Mouse (Mus musculus) forebrain, embryonic 15.5 days (tissue): ENCODE measurements around the gene Sct. TPM values are rescaled to one million over a fixed set of nuclear protein-coding genes. Genes with fewer than 3 reads are reported as not detected.

Source experiments
- ATAC-seq: fragments of 200-750 bp; cut with Nextera tagmentation; replicated peaks from 2 replicates; pipeline ENCODE4 v1.8.0; 2017; ENCODE audit warnings: mild to moderate bottlenecking, moderate TSS enrichment, moderate library complexity
- H3K27ac ChIP-seq: fragments of 300-500 bp; sonication (generic); replicated peaks from 2 replicates; pipeline ENCODE4 v1.5.1; 2015; ENCODE audit warnings: mild to moderate bottlenecking, inconsistent platforms
- H3K27me3 ChIP-seq: fragments of 300-500 bp; sonication (generic); 2 replicates; pipeline ENCODE4 v1.6.1; 2015; ENCODE audit warnings: inconsistent platforms
- H3K36me3 ChIP-seq: fragments of 300-500 bp; sonication (generic); 2 replicates; pipeline ENCODE4 v1.6.1; 2015; ENCODE audit warnings: mild to moderate bottlenecking, inconsistent platforms
- H3K4me1 ChIP-seq: fragments of 300-500 bp; sonication (generic); 2 replicates; pipeline ENCODE4 v1.6.1; 2015; ENCODE audit warnings: inconsistent platforms
- H3K4me2 ChIP-seq: fragments of 300-500 bp; sonication (generic); replicated peaks from 2 replicates; pipeline ENCODE4 v1.6.1; 2015; ENCODE audit warnings: mild to moderate bottlenecking, inconsistent platforms
- H3K4me3 ChIP-seq: fragments of 300-500 bp; sonication (generic); 2 replicates; pipeline ENCODE4 v1.5.1; 2015; ENCODE audit warnings: mild to moderate bottlenecking, inconsistent platforms
- H3K9ac ChIP-seq: fragments of 300-500 bp; sonication (generic); replicated peaks from 2 replicates; pipeline ENCODE4 v1.6.1; 2015; ENCODE audit warnings: mild to moderate bottlenecking, inconsistent platforms
- H3K9me3 ChIP-seq: fragments of 300-500 bp; sonication (generic); 2 replicates; pipeline ENCODE4 v1.6.1; 2016; ENCODE audit warnings: inconsistent platforms
- WGBS: fragments of 180-500 bp; shearing (Covaris S2); methylation state at CpG from one replicate; pipeline ENCODE4 v1.1.7; 2015; ENCODE audit warnings: mixed read lengths; 5-methylcytosine and 5-hydroxymethylcytosine counted together
- polyA plus RNA-seq: library from polyadenylated mRNA; unstranded; fragments of >200 nt; fragmentation: Nextera tagmentation; extraction: Ambion mirVana; gene quantifications from 2 replicates; pipeline ENCODE4 v1.2.1, GENCODE M21; 2015

Sct gene
- polyA plus RNA-seq, 1 experiment from 2014 or later, result 1.4 TPM

DNA sequence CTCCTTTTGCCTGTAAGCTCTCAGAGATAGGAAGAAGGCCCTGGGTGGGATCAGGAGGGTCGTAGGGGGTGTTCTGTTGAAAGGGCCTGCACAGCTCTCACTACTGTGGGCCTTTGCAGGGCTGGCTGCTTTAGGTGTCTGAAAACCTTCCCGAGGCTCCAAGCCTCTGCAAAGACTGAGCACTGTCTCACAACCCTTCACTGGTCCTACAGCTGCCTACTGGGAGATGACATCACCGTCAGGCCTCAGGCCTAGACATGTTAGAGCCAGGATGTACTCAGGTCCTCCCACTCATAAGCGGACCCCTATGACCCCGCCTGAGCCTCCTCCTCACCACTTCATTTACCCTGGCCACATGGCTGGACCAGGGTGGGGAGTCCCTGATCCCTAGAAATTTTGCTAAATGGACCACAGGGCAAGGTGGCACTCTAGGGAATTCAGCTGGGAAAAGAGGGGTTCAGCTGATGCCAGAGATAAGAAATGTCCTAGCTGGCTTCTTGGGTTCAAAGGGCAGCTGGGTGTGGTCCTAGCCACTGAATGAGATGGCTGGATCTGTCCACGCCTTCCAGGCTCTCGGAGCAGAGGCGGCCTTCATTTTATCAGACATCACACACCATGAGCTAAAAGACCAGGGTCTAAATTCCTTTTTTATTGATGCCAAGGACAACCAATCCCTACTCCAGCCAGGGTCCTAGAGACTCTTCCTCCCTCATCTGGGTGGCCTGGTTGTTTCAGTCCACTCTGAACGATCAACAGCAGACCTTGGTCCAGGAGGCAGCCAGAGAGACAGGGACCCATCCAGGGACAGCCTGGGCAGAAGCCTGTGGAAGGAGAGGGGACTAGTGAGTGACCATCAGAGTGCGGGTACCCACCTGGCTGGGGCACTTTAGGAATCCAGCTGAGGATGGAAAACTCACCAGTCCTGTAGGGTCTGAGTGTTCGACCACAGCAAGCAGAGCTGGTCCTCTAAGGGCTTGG lies 943 bp downstream of the Sct start:
- H3K4me2 ChIP-seq, result peak overlapping the region; percentile 98; the same call in 1 of the 2 replicates
- no peak overlapping the region for H3K9ac ChIP-seq
- WGBS, result 81% methylated on average over 11 of the region's 11 CpGs
- no peak overlapping the region for H3K4me3 ChIP-seq
- ATAC-seq, result no peak
- no peak overlapping the region for H3K27ac ChIP-seq
- H3K36me3 ChIP-seq, result no peaks in the 10 kb centered on the region
- no peaks in the 10 kb centered on the region for H3K27me3 ChIP-seq
- no peaks in the 10 kb centered on the region for H3K9me3 ChIP-seq
- peaks cover 9% of the 10 kb centered on the region for H3K4me1 ChIP-seq

DNA sequence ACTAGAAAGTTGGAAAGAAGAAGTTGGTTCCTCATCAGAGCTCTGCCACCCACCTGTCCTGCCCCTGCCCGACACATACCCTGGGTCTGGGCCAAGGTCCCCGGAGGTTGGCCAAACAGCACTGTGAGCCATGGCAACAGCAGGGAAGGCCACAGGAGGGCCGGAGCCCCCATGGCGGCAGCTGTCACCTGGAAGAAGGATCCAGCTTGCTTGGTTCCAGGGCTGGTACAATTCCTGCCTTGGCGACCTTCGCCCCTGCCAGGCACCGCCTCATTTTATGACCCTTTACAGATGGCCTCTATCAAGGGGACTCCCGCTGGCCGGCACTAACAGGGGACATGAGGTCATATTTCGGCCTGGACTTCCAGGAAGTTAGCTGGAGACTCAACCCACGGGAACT lies 2.4 kb downstream of the Sct start, which contains the start of gene Cdhr5:
TSS of gene Cdhr5 (minus strand) at position 241 of the 400 bp plus-strand sequence.
- Histone ChIP-seq H3K4me3 (no peak within 1 kb of the TSS), H3K9ac (no peak within 1 kb of the TSS), H3K4me2 (no peak within 1 kb of the TSS), H3K9me3 (no peaks in the 10 kb centered on the region), H3K4me1 (peaks cover 9% of the 10 kb centered on the region), H3K27me3 (no peaks in the 10 kb centered on the region), H3K36me3 (no peaks in the 10 kb centered on the region), H3K27ac (no peak within 1 kb of the TSS)
- no peak for ATAC-seq
- WGBS, result 89% methylated on average over 11 of the region's 11 CpGs

DNA sequence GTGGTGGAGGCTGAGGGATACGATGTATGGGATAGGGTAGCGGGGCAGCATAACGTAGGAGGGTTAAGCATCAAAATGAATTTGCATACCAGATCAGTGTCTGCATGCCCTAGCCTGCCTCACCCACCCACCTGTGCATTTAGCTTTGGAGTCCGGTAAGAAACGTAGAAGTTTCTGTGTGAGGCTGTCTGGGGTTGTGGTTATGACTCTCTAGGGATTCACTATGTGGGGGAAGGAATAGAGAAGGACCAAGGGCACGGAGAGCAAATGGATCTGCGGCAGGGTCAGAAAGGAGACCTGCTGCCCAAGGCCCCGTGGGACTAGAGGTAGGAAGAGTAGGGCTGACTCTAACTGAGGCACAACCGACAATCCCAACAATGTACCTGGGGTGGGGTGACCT lies 3.6 kb downstream of the Sct start:
- no peak for ATAC-seq
- Histone ChIP-seq H3K27me3 (no peaks in the 10 kb centered on the region), H3K27ac (no peak overlapping the region), H3K9ac (no peak overlapping the region), H3K4me3 (no peak overlapping the region), H3K4me1 (peaks cover 9% of the 10 kb centered on the region), H3K4me2 (no peak overlapping the region), H3K36me3 (no peaks in the 10 kb centered on the region), H3K9me3 (no peaks in the 10 kb centered on the region)
- 85% methylated on average over 9 of the region's 9 CpGs for WGBS

DNA sequence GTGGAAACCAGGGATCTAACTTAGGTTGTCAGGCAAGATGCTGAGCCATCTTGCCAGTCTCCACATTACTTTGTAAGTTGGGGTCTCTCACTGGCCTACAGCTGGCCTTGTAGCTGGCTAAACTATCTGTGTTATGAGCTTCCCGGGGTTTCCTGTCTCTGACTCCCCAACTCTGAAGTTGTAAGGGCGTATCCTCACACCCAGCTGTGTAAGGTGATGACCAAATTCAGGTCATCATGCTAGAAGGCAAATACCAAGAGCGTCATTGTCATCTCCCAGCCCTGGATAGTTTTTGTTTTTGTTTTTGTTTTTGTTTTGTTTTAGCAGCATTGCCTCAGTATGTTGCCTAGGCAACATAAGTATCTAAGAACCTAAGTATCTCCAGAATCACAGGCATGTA lies 8.3 kb downstream of the Sct start:
- no peak overlapping the region for H3K27ac ChIP-seq
- no peaks in the 10 kb centered on the region for H3K27me3 ChIP-seq
- H3K36me3 ChIP-seq, result no peaks in the 10 kb centered on the region
- no peak overlapping the region for H3K4me2 ChIP-seq
- H3K9ac ChIP-seq, result no peak overlapping the region
- H3K4me1 ChIP-seq, result peaks cover 5% of the 10 kb centered on the region
- H3K4me3 ChIP-seq, result no peak overlapping the region
- no peak for ATAC-seq
- 84% methylated on average over 3 of the region's 3 CpGs for WGBS
- H3K9me3 ChIP-seq, result no peaks in the 10 kb centered on the region

DNA sequence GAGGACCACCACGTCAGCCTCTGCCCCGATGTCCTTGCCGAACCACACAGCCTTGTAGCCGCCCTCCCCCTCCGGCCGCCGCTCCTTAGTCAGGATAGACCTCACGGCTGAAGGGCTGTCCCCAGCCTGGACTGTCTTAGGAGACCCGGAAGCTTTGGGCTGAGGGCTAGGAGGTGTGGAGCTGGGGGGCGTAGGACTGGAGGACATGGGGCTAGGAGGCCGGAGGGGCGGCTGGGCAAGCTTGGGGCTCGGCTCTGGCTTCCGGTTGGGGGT lies 9.7 kb downstream of the Sct start:
- Histone ChIP-seq H3K4me3 (no peak overlapping the region), H3K27me3 (no peaks in the 10 kb centered on the region), H3K4me2 (no peak overlapping the region), H3K9ac (no peak overlapping the region), H3K27ac (no peak overlapping the region), H3K36me3 (no peaks in the 10 kb centered on the region; the same call in 1 of the 2 replicates), H3K4me1 (peaks cover 5% of the 10 kb centered on the region), H3K9me3 (no peaks in the 10 kb centered on the region)
- ATAC-seq, result no peak
- whole genome bisulfite sequencing, result 87% methylated on average over 14 of the region's 14 CpGs

DNA sequence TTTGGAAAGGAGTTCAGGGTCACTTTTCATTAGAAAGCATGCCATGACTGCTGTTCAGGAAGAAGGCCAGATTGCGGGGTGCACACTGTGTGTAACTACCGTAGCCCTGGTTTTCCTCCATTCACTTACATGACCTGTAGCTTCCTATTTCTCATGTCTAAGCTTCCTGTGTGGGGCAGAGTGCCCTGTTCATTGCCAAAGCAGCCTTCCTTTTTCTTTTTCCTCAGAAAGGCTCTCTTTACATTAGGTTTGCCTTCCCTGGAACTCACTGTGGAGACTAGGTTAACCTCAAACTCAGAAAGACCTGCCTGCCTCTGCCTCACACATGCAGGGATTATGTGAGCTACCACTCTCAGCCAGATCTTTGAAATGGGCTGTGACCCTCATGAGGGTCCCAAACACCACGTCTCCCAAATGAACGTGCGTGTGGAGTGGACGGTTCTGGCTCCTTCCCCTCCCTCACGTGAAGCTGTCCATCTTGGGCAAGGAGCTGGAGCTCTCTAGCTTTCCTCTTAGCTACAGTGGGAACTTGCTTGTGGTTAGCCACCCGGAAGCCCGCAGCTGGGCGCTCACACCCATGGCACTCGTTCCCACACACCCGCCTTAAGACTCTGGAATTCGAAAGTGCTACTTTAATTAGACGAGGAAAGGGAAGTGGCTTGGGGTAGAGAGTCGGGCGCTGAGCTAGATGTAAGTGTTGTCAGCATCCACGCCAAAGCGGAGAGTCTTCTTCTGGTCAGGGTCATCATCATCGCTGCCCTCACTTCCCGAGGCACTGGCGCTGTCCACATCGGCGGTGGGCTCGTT lies 10.3 kb downstream of the Sct start:
- no peak overlapping the region for H3K9ac ChIP-seq
- H3K27me3 ChIP-seq, result no peaks in the 10 kb centered on the region
- no peak for ATAC-seq
- H3K27ac ChIP-seq, result no peak overlapping the region
- H3K4me1 ChIP-seq, result peaks cover 5% of the 10 kb centered on the region
- H3K4me2 ChIP-seq, result no peak overlapping the region
- H3K9me3 ChIP-seq, result no peaks in the 10 kb centered on the region
- peaks cover 5% of the 10 kb centered on the region for H3K36me3 ChIP-seq
- WGBS, result 80% methylated on average over 24 of the region's 24 CpGs
- no peak overlapping the region for H3K4me3 ChIP-seq

DNA sequence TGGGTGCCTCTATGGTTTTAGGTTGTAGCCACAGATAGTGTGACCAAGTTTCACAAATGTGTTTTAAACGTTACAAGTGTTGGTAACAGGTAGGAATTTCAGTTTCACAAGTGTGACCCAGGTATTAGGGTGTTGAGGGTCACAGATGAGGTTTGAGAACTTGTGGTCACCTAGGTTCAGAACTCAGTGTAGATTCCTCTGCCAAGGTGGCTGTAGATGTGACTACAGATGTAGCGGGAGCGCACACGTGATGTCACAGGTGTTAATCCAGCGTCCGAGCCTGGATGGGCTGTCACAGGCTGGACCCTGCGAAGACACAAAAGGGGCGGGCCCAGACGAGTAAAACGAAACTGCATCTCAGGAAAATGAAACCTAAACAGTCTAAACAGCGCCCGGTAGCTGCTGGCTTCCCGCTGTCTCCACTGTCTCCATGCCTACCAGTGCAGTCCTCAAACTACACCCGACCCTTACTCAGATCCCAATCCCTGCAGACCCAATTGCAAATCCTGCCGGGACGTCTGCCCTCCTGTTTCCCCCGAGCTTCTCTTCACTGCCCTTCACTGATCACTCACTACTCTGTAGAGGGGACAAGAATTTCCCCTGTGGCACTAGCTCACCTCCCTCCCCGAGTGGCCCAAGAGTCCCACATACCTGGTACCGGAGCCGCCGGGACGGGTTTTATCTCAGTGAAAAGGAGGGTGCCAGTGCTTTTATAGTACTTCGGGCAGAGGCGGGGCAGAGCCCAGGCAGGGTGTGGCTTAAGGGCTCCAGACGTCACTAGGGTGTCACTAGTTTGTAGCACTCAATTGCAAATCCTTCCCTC lies 13.0 kb downstream of the Sct start, which contains the start of gene Irf7:
TSS of gene Irf7 (minus strand) at position 743 of the 823 bp plus-strand sequence.
- H3K4me1 ChIP-seq, result peaks cover 5% of the 10 kb centered on the region

DNA sequence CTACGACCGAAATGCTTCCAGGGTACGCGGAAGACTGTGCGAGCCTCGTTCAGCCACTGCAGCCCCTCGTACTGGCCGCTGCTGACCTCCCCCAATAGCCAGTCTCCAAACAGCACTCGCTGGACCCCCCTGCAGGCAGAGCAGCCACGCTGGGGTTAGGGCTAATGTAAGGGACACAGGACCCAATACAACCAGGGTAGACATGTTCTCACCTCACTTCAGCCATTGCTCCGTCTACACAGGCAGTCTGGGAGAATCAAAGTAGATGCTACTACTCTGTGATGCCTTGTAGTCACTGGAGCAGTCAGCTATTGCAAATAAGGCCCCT lies 13.6 kb downstream of the Sct start:
- H3K9ac ChIP-seq, result no peak overlapping the region

More for the DNA sequence above, 13.0 kb downstream of the Sct start, which contains the start of gene Irf7:
- Histone ChIP-seq H3K36me3 (peaks cover 32% of the 10 kb centered on the region), H3K9ac (peak within 1 kb of the TSS; percentile 40), H3K4me2 (peak within 1 kb of the TSS; percentile 42), H3K9me3 (no peaks in the 10 kb centered on the region), H3K4me3 (peak within 1 kb of the TSS; percentile 33), H3K27me3 (no peaks in the 10 kb centered on the region), H3K27ac (no peak within 1 kb of the TSS)
- WGBS, result 8% methylated on average over 25 of the region's 25 CpGs
- no peak; the same call in 1 of the 2 replicates for ATAC-seq

DNA sequence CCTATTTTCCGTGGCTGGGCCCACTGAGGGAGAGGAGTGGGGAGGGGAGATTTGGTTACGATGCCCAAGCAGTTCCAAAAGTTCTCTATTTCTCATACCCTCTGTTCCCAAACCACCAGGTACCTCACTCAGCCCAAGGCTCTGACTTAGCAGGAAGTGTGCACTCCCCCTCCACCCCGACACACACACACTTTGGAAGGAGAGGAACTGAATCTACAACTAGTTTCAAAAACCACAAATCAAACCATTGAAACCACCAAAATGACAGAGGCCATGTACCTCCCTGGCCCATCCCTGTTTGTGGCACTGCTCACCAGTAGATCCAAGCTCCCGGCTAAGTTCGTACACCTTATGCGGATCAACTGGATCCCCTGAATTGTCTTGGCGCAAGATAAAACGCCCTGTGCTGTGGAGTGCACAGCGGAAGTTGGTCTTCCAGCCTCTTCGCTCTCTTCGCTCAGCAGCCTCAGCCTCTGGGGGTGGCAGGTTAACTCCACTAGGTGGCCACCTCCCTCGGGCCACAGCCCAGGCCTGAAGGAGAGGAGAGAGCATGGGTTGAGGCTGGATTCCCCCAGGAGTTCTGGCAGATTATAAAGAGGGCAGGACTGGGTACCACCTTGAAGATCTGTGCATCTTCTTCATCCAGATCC lies 14.0 kb downstream of the Sct start:
- H3K9me3 ChIP-seq, result no peaks in the 10 kb centered on the region
- H3K36me3 ChIP-seq, result peaks cover 43% of the 10 kb centered on the region
- no peaks in the 10 kb centered on the region for H3K27me3 ChIP-seq
- H3K9ac ChIP-seq, result no peak overlapping the region
- H3K4me3 ChIP-seq, result no peak overlapping the region
- no peak overlapping the region for H3K27ac ChIP-seq
- WGBS, result 31% methylated on average over 12 of the region's 12 CpGs
- peak; percentile 57 for ATAC-seq
- peaks cover 5% of the 10 kb centered on the region for H3K4me1 ChIP-seq
- H3K4me2 ChIP-seq, result no peak overlapping the region

More for the DNA sequence above, 13.6 kb downstream of the Sct start:
- peaks cover 5% of the 10 kb centered on the region for H3K4me1 ChIP-seq
- H3K9me3 ChIP-seq, result no peaks in the 10 kb centered on the region
- no peak overlapping the region for H3K4me2 ChIP-seq
- H3K36me3 ChIP-seq, result peaks cover 38% of the 10 kb centered on the region
- H3K27ac ChIP-seq, result no peak overlapping the region
- ATAC-seq, result no peak
- WGBS, result 36% methylated on average over 11 of the region's 11 CpGs
- no peak overlapping the region for H3K4me3 ChIP-seq
- no peaks in the 10 kb centered on the region for H3K27me3 ChIP-seq

DNA sequence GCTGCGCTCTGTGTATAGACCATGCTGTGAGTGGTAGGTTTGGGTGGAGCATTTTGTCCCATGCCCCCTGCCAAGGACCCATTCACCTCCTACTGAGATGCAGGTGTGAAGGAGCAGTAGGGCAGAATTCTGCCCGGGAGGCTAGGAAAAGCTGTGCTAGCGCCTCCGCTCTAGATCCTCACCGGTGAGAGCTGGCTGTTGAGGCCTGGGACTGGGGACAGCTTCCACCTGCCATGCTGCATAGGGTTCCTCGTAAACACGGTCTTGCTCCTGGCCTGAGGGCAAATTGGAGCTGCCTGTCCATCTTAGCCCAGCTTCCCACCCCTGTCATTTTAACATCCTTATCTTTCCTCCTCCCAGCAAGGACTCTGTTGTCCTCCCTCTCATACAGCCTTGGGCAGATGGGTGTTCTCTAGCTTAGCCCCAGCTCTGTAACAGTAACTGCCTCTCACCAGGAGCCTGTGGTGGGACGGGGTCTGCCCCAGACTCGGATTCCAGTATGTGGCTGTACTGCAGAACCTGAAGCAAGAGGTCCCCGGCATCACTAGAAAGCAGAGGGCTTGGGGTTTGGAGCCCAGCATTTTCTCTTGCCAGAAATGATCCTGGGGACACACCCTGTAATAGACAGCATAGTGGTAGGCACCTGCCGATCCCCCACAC lies 14.8 kb downstream of the Sct start:
- H3K36me3 ChIP-seq, result peaks cover 50% of the 10 kb centered on the region
- ATAC-seq, result no peak

DNA sequence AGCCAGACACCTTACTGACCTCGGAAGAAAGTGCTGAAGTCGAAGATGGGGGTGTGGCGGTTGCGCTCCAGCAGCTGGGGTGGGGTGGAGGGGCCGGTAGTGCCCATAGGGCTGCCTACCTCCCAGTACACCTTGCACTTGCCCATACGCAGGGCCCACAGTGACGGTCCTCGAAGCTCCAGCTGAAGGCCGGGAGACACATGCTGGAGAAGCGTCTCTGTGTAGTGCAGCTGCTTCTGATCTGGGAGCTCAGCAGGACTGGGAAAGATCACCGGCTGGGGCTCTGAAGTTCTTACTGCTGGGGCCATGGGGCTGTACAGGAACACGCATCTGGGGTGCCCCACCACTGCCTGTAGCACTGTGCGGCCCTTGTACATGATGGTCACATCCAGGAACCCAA lies 15.3 kb downstream of the Sct start:
- H3K9me3 ChIP-seq, result no peaks in the 10 kb centered on the region
- H3K27ac ChIP-seq, result no peak overlapping the region
- H3K4me1 ChIP-seq, result peaks cover 5% of the 10 kb centered on the region
- no peak for ATAC-seq
- no peak overlapping the region for H3K4me3 ChIP-seq
- 89% methylated on average over 13 of the region's 13 CpGs for WGBS
- peaks cover 56% of the 10 kb centered on the region for H3K36me3 ChIP-seq
- H3K9ac ChIP-seq, result no peak overlapping the region
- H3K27me3 ChIP-seq, result no peaks in the 10 kb centered on the region
- no peak overlapping the region for H3K4me2 ChIP-seq

More for the DNA sequence above, 14.8 kb downstream of the Sct start:
- Histone ChIP-seq H3K9me3 (no peaks in the 10 kb centered on the region), H3K4me2 (no peak overlapping the region), H3K27ac (no peak overlapping the region), H3K27me3 (no peaks in the 10 kb centered on the region), H3K9ac (no peak overlapping the region), H3K4me3 (no peak overlapping the region), H3K4me1 (peaks cover 5% of the 10 kb centered on the region)
- WGBS, result 77% methylated on average over 11 of the region's 11 CpGs
